Mouse (Mus musculus) embryo, embryonic 10 days (tissue): Measurements from ENCODE around the gene Olfr506.
"Not testable (repeated sequence)": the region's sequence is repeated elsewhere in the genome, so short reads cannot be mapped to it uniquely, and the experiment has no call there.

Experiments
- DNase-seq: peaks from one replicate; pipeline ENCODE4 v3.0.0-alpha.2; 2015; ENCODE audit warnings: low spot score

Olfr506 gene

DNA sequence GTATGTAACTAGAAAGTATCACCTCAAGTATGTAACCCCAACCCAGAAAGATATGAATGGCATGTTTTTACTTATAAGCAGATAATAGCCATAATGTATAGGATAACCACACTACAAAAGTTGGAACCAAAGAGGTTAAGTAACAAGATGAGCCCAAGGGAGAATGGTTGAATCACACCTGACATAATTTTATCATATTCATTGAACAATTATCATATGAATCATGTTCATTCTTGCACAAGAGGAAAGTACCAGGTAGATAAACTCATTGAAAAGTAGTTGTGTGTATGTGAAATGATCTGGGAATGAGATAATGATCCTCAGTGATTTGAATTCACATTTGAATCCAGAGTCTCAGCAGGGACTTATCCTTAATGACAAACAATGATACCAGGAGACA lies at the start of gene Olfr506:
TSS of gene Olfr506 (plus strand) at position 301 of the 400 bp plus-strand sequence.
- DNase-seq: no peak

DNA sequence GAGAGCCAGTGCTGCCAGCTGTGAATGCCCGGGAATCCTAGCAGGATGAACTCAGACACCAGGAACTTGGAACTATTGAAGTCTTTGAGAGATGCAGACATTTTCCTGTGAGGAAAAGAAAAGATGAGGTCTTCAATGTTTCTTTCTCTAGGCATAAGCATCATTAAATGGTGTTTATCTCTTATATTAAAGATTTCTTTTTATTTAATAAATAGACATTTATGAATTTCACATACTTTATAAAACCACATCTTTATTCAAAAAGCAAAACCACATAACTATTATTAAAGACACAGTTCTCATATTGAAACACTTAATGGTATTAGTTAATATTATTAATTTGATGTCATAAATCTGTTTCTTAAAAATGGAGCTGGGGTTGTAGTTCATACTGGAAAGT lies 44.9 kb upstream of the Olfr506 start, which contains the start of gene Olfr504:
TSS of gene Olfr504 (minus strand) at position 101 of the 400 bp plus-strand sequence.
- DNase-seq: no peak

DNA sequence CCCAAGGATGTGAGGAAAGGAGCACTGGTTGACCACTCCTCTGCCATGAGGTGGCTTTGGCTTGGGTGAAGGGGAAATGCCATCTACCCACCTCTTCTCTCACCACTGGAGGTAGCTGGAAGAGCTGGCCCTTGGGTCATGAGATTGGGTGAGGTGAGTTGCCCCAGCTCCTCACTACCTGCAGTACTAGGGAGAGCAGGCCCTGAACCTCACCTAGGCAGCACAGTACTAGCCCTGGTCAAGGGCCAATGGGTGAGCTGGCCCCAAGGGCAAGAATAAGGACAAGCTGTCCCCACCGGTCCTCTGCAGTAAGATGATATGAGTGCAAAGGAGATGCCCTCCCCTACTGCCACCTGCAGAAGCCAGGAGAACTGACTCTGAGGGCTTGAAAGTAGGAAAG lies 20.8 kb upstream of the Olfr506 start:
- no peak for DNase-seq

DNA sequence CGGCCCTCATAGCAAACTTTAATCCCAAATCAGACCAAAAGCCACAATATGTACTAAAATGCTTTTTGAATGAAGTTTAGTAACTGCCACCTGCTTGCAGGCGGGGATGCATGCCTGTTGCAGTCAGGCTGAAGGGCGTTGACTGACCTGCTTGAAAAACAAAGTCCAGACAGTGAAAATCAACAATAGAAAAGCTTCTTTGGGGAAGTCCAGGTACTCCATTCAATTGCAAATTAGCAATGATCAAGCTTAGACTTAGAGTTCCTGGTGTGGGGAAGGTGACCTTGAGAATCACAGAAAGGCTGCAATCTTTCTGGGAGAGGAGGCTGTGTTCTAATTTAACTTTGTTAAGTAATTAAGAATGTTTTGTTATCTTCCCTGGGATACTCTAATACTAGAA lies 8.7 kb upstream of the Olfr506 start:
- not testable (repeated sequence) for DNase-seq

DNA sequence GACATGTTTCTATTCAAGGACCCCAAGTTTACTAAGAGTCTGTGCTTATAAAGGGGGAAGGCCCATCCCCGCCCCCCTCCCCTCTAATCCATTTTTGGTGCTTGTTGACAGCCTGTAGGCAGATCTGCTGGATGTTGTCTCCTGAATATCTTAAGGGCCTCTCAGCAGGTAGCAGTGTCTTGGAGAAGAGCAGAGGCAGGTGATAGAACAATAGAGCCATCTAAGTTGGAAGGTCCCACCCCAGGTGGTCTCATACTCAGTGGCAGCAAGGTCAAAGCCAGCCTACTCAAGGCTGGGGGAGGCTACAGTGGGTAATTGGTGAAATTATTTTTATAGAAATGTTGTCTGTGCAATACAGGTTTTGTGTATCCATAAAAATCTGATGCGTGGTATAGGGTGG lies 3.5 kb downstream of the Olfr506 start:
- DNase-seq: no peak

DNA sequence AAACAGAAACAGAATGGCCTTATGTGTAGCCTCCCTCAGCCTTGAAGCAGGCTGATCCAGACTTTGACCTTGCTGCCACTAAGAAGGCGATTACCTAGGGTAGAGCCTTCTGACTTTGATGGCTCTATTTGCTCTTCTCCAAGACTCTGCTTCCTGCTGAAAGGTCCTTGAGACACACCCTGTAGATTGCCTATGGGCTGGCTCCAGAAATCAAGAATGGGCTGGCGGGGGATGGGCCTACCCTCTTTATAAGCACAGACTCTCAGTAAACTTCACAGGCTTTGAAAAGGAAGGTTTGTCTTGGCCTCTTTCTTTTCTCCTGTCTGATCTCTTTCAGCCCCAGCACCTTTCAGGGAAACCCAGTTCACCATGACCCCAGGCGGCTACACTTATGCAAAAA lies 6.2 kb downstream of the Olfr506 start:
- DNase-seq: not testable (repeated sequence)

DNA sequence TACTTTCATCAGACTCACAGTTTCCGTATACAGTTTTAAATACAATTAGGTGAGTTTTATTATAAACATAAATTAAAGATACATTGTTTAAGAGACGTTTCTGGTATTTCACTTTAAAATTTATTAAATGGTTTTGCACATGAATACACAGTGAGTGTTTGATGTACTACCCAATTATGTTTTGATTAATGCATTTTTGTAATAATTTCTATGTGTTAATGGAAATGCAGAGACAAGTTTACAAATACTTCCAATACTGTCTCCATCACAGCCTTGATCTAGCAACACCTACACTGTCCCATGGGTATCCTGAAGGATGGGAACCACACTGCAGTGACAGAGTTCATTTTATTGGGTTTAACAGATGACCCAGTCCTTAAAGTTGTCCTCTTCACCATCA lies 10.9 kb downstream of the Olfr506 start, which contains the start of gene Olfr507:
TSS of gene Olfr507 (plus strand) at position 301 of the 400 bp plus-strand sequence.
- DNase-seq: no peak

DNA sequence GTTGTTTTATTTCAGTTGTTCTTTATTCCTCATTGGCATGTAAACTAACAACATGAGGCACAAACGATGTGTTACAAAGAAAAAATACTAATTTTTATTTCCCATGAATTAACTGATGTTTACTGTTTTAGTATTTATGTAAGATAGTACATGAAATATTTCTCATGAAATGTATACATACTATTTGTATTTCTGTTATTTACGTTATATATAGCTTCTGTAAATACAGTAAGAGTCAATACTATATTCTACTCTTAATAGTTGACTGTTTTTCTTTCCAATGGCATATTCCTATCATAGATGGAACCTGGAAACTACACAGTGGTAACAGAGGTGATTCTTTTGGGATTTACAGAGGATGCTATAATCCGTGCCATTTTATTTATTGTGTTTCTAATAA lies 19.1 kb downstream of the Olfr506 start, which contains the start of gene Olfr508:
TSS of gene Olfr508 (plus strand) at position 301 of the 400 bp plus-strand sequence.
- DNase-seq: no peak

DNA sequence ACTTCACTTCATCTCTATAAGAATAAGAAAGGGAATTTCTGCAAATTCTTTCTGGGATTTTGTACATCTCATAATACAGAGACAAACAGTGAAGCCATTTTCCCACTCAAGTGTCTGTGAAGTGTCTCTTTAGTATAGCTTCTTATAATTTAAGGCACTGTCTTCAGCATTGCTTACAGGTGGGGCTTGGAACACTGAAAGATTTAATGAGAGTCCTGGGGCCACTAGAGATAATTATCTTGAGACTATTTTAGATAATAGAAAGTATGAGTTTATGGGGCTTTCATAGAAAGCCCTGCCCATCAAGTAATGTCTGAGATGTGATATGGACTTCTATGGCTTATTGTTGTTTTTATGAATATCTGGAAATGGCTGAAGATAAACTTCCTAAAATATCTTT lies 41.2 kb downstream of the Olfr506 start, which contains the start of gene Olfr509:
TSS of gene Olfr509 (minus strand) at position 101 of the 400 bp plus-strand sequence.
- DNase-seq: no peak

DNA sequence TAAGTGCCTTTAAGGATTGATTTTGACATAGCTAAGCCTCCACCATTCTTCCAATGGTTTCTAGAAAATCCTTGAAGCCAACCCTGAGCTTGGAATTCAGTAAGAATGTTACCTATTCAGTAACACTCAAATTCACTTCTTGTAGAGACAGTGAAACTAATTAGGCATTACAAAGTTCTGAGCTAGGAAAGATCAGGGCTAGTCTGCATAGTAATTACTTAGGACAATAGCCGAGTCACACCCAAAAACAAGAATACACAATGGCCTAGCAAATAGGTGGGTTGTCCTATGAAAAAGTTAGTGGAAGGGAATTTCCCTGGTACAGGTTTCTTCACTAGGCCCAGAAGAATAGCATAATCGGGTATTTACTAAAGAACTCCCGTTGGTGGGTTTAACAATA lies 51.8 kb downstream of the Olfr506 start:
- no peak for DNase-seq
